Mouse (Mus musculus): ENCODE data around the gene Plekho1.

Plekho1 gene

GRCm38 (mm10) chr3:95950763-95951551, 44.8 kb downstream of the Plekho1 start:
- DNase-seq (ENCODE audit: low read depth), result peak; percentile 96

GRCm38 (mm10) chr3:95948325-95948724, 47.5 kb downstream of the Plekho1 start:
- no peak for DNase-seq (ENCODE audit: low read depth)

GRCm38 (mm10) chr3:95945731-95946240, 50.0 kb downstream of the Plekho1 start:
- no peak for DNase-seq (ENCODE audit: low read depth)

GRCm38 (mm10) chr3:95944742-95945141, 51.1 kb downstream of the Plekho1 start:
- no peak for DNase-seq (ENCODE audit: low read depth)

- no peak for DNase-seq (ENCODE audit: low read depth)
These were observed 52.6 kb downstream of the Plekho1 start for GRCm38 (mm10) chr3:95943226-95943625.

GRCm38 (mm10) chr3:95942749-95943148, 53.1 kb downstream of the Plekho1 start:
- peak; percentile 95 for DNase-seq (ENCODE audit: low read depth)

- peak; percentile 63 for DNase-seq (ENCODE audit: low read depth)
These were observed 57.0 kb downstream of the Plekho1 start for GRCm38 (mm10) chr3:95938835-95939234.
